Mouse (Mus musculus) CD4-positive naive resting alpha-beta T cell, adult 76 days (primary cell): Measurements from ENCODE around the gene Drd5. TPM values are rescaled to one million over a fixed set of nuclear protein-coding genes. Genes with fewer than 3 reads are reported as not detected.

Source experiments
- total RNA-seq: library from RNA; stranded (reverse); gene quantifications from one replicate; pipeline ENCODE4 v1.2.4, GENCODE M21; 2023

Drd5 gene
- not detected for total RNA-seq

GRCm38 (mm10) chr5:38318966-38319786 is at the start of gene Drd5:
Gene Drd5 (plus strand): TSS chr5:38319367.

GRCm38 (mm10) chr5:38275771-38276170 is 43.4 kb upstream of the Drd5 start, which contains the start of gene Otop1:
Gene Otop1 (plus strand): TSS chr5:38275972.

Other genes starting within 250 kb of the Drd5 start
- 2.3 TPM for gene Nsg1, start 159.5 kb upstream of the Drd5 start, total RNA-seq
- 22.4 TPM for gene Zbtb49, start 98.9 kb upstream of the Drd5 start, total RNA-seq
- gene Lyar, start 98.9 kb upstream of the Drd5 start, total RNA-seq: 34.8 TPM
- 108 TPM for gene Tmem128, start 59.2 kb upstream of the Drd5 start, total RNA-seq
- not detected for gene Otop1, start 43.4 kb upstream of the Drd5 start, total RNA-seq
- 14.3 TPM for gene Slc2a9, start 183.8 kb downstream of the Drd5 start, total RNA-seq
- gene Wdr1, start 243.9 kb downstream of the Drd5 start, total RNA-seq: 269 TPM